Mouse (Mus musculus) cortical plate, adult 2 months (tissue): Measurements from ENCODE around the gene Prodh2. TPM values are rescaled to one million over a fixed set of nuclear protein-coding genes. Genes with fewer than 3 reads are reported as not detected.

ENCODE experiments used
- H3K27ac ChIP-seq: fragments of 200-500 bp; 2 replicates; pipeline ENCODE4 v1.5.1; 2012; ENCODE audit warnings: low read length, control low read depth, inconsistent platforms; ENCODE audit not compliant: insufficient read depth
- H3K4me1 ChIP-seq: fragments of 200-500 bp; 2 replicates; pipeline ENCODE4 v1.6.1; 2011; ENCODE audit warnings: low read length; ENCODE audit not compliant: control insufficient read depth, insufficient read depth
- H3K4me3 ChIP-seq: fragments of 200-500 bp; 2 replicates; pipeline ENCODE4 v1.5.1; 2011; ENCODE audit warnings: mild to moderate bottlenecking, low read length, control low read depth; ENCODE audit not compliant: insufficient read depth
- CTCF ChIP-seq: fragments of 200-500 bp; IDR thresholded peaks from 2 replicates; pipeline ENCODE4 v1.5.1; 2011; ENCODE audit warnings: mild to moderate bottlenecking, control low read depth, low read length; ENCODE audit not compliant: insufficient read depth; ENCODE audit errors: extremely low read depth
- POLR2A ChIP-seq: fragments of 200-500 bp; IDR thresholded peaks from 2 replicates; pipeline ENCODE4 v1.6.1; 2011; ENCODE audit warnings: mild to moderate bottlenecking, low read length, control low read depth; ENCODE audit not compliant: insufficient read depth; ENCODE audit errors: extremely low read depth
- polyA plus RNA-seq: library from polyadenylated mRNA; depleted of rRNA; stranded (reverse); fragments of >200 nt; gene quantifications from 2 replicates; pipeline ENCODE4 v1.2.3, GENCODE M21; 2012; rRNA removed

Gene Prodh2
- polyA plus RNA-seq, 1 experiment = not detected

- TF ChIP-seq CTCF (no peak), POLR2A (0 out of 2 replicates have a peak, but pooled peaks have one; percentile 14)
- Histone ChIP-seq H3K4me1 (no peaks in the 10 kb centered on the region), H3K27ac (0 out of 2 replicates have a peak overlapping the region, but pooled peaks have one; percentile 13), H3K4me3 (peak overlapping the region; percentile 57; the same call in 1 of the 2 replicates)
These were observed 64.6 kb downstream of the Prodh2 start for GRCm38 (mm10) chr7:30557901-30558514.

GRCm38 (mm10) chr7:30558656-30559442, 65.4 kb downstream of the Prodh2 start:
- Histone ChIP-seq H3K4me3 (peak overlapping the region; percentile 57), H3K27ac (peak overlapping the region; percentile 13; the same call in 1 of the 2 replicates), H3K4me1 (peaks cover 1% of the 10 kb centered on the region; the same call in 1 of the 2 replicates)
- TF ChIP-seq CTCF = no peak
- TF ChIP-seq POLR2A = no peak

GRCm38 (mm10) chr7:30559443-30559954, 66.1 kb downstream of the Prodh2 start, which contains the start of gene Lin37:
TSS of gene Lin37 (minus strand) at chr7:30559838.
- TF ChIP-seq POLR2A = peak; percentile 92
- TF ChIP-seq CTCF = no peak
- peak within 1 kb of the TSS; percentile 57 for H3K4me3 ChIP-seq
- peaks cover 3% of the 10 kb centered on the region; the same call in 1 of the 2 replicates for H3K4me1 ChIP-seq
- H3K27ac ChIP-seq = peak within 1 kb of the TSS; percentile 13; the same call in 1 of the 2 replicates

GRCm38 (mm10) chr7:30560296-30560695, 66.9 kb downstream of the Prodh2 start:
- no peak overlapping the region for H3K27ac ChIP-seq
- TF ChIP-seq CTCF = no peak
- H3K4me3 ChIP-seq = no peak overlapping the region
- H3K4me1 ChIP-seq = peaks cover 3% of the 10 kb centered on the region; the same call in 1 of the 2 replicates

GRCm38 (mm10) chr7:30562526-30563116, 69.2 kb downstream of the Prodh2 start:
- peak overlapping the region; percentile 11 for H3K27ac ChIP-seq
- no peak for TF ChIP-seq CTCF
- TF ChIP-seq POLR2A = no peak
- H3K4me1 ChIP-seq = peaks cover 3% of the 10 kb centered on the region; the same call in 1 of the 2 replicates
- peak overlapping the region; percentile 50 for H3K4me3 ChIP-seq

Other genes with a start within 250 kb of the Prodh2 start
- gene Thap8, start 213.5 kb upstream of the Prodh2 start, polyA plus RNA-seq = 0.19 and 0.38 TPM in 2 replicates
- 3.2 and 4.1 TPM in 2 replicates for gene Wdr62, start 213.2 kb upstream of the Prodh2 start, polyA plus RNA-seq
- gene Clip3, start 201.9 kb upstream of the Prodh2 start, polyA plus RNA-seq = 439 and 458 TPM in 2 replicates
- 135 and 141 TPM in 2 replicates for gene Alkbh6, start 184.9 kb upstream of the Prodh2 start, polyA plus RNA-seq
- 23.6 and 24.7 TPM in 2 replicates for gene Syne4, start 178.8 kb upstream of the Prodh2 start, polyA plus RNA-seq
- 0.35 and 0.44 TPM in 2 replicates for gene E130208F15Rik, start 171.9 kb upstream of the Prodh2 start, polyA plus RNA-seq
- gene Sdhaf1, start 169.7 kb upstream of the Prodh2 start, polyA plus RNA-seq = 16.9 and 17.4 TPM in 2 replicates
- gene Lrfn3, start 130.8 kb upstream of the Prodh2 start, polyA plus RNA-seq = 20.8 and 21.3 TPM in 2 replicates
- 78.9 and 79.5 TPM in 2 replicates for gene Tyrobp, start 79.9 kb upstream of the Prodh2 start, polyA plus RNA-seq
- 1.1 and 1.7 TPM in 2 replicates for gene Hcst, start 73.8 kb upstream of the Prodh2 start, polyA plus RNA-seq
- 4.4 and 5.7 TPM in 2 replicates for gene Nfkbid, start 71.9 kb upstream of the Prodh2 start, polyA plus RNA-seq
- gene Aplp1, start 48.1 kb upstream of the Prodh2 start, polyA plus RNA-seq = 1,095 and 1,125 TPM in 2 replicates
- 7.8 and 8.3 TPM in 2 replicates for gene Kirrel2, start 35.9 kb upstream of the Prodh2 start, polyA plus RNA-seq
- gene Nphs1, start 35.3 kb upstream of the Prodh2 start, polyA plus RNA-seq = 1.4 and 1.7 TPM in 2 replicates
- 174 and 184 TPM in 2 replicates for gene Arhgap33, start 41.4 kb downstream of the Prodh2 start, polyA plus RNA-seq
- 11.0 and 11.3 TPM in 2 replicates for gene Hspb6, start 58.6 kb downstream of the Prodh2 start, polyA plus RNA-seq
- gene Proser3, start 58.7 kb downstream of the Prodh2 start, polyA plus RNA-seq = 4.7 and 6.2 TPM in 2 replicates
- 71.9 and 72.7 TPM in 2 replicates for gene Lin37, start 66.2 kb downstream of the Prodh2 start, polyA plus RNA-seq
- gene U2af1l4, start 69.7 kb downstream of the Prodh2 start, polyA plus RNA-seq = 90.9 and 97.0 TPM in 2 replicates
- 4.7 and 5.5 TPM in 2 replicates for gene Gm49396, start 69.7 kb downstream of the Prodh2 start, polyA plus RNA-seq
- gene Psenen, start 70.0 kb downstream of the Prodh2 start, polyA plus RNA-seq = 127 and 133 TPM in 2 replicates
- gene Igflr1, start 71.8 kb downstream of the Prodh2 start, polyA plus RNA-seq = 3.4 and 4.4 TPM in 2 replicates
- gene Kmt2b, start 95.1 kb downstream of the Prodh2 start, polyA plus RNA-seq = 40.0 and 45.3 TPM in 2 replicates
- gene Zbtb32, start 105.3 kb downstream of the Prodh2 start, polyA plus RNA-seq = 0.08 TPM in 1 of 2 replicates, not detected in the other
- 2.0 and 2.1 TPM in 2 replicates for gene Upk1a, start 119.2 kb downstream of the Prodh2 start, polyA plus RNA-seq
- gene Cox6b1, start 132.5 kb downstream of the Prodh2 start, polyA plus RNA-seq = 1,068 and 1,150 TPM in 2 replicates
- gene Etv2, start 142.2 kb downstream of the Prodh2 start, polyA plus RNA-seq = not detected in 2 replicates
- 59.7 and 60.1 TPM in 2 replicates for gene Rbm42, start 156.7 kb downstream of the Prodh2 start, polyA plus RNA-seq
- gene Haus5, start 171.4 kb downstream of the Prodh2 start, polyA plus RNA-seq = 7.6 and 9.4 TPM in 2 replicates
- not detected in 2 replicates for gene Pmis2, start 178.0 kb downstream of the Prodh2 start, polyA plus RNA-seq
- not detected in 2 replicates for gene 2200002J24Rik, start 205.3 kb downstream of the Prodh2 start, polyA plus RNA-seq
- gene Atp4a, start 218.6 kb downstream of the Prodh2 start, polyA plus RNA-seq = 0.73 and 1.0 TPM in 2 replicates
- 189 and 190 TPM in 2 replicates for gene Tmem147, start 235.9 kb downstream of the Prodh2 start, polyA plus RNA-seq